Mouse (Mus musculus) bone marrow, adult 2 months (tissue): Measurements from ENCODE around the gene Bhmt.

Experiments
- CTCF ChIP-seq: fragments of 200-500 bp; IDR thresholded peaks from 2 replicates; pipeline ENCODE4 v1.5.1; 2011; ENCODE audit warnings: low read length, control low read depth; ENCODE audit not compliant: control insufficient read depth, insufficient read depth
- POLR2A ChIP-seq: fragments of 200-500 bp; IDR thresholded peaks from 2 replicates; pipeline ENCODE4 v1.6.1; 2011; ENCODE audit warnings: low read depth, mild to moderate bottlenecking, control low read depth, low read length, borderline replicate concordance; ENCODE audit not compliant: control insufficient read depth

DNA sequence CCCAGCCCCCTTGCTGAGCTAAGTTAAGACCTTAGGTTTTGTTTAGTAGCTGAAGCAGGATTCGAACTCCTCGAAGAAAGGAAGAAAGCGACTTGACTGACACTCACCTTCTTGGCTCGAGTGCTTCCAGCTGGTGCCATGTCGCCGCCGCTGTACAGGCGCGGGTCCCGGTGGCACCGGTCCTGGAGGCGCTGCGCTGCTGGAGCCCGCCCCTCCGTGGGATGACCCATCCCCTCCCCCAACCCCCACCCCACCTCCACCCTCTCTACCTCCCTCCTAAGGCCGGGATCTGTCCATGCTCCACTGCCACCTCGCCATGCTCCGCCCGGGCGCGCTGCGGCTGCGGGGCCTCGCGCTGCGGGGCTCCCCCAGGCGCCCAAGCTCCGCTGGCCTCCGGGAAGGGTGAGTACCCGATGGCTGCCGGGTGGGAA, 36.4 kb upstream of the Bhmt start, which contains the start of the genes Bhmt2 and Dmgdh:
- no peak for TF ChIP-seq CTCF
- no peak for TF ChIP-seq POLR2A
